Mouse (Mus musculus) olfactory bulb, adult 2 months (tissue): ENCODE results near the gene AC161166.1.

Source experiments
- CTCF ChIP-seq: fragments of 200-500 bp; IDR thresholded peaks from 2 replicates; pipeline ENCODE4 v1.5.1; 2012; ENCODE audit warnings: low read depth, mild to moderate bottlenecking, low read length, moderate library complexity; ENCODE audit not compliant: insufficient read depth
- POLR2A ChIP-seq: fragments of 200-500 bp; IDR thresholded peaks from 2 replicates; pipeline ENCODE4 v1.6.1; 2012; ENCODE audit warnings: mild to moderate bottlenecking, low read depth, low read length, moderate library complexity; ENCODE audit not compliant: insufficient read depth

DNA sequence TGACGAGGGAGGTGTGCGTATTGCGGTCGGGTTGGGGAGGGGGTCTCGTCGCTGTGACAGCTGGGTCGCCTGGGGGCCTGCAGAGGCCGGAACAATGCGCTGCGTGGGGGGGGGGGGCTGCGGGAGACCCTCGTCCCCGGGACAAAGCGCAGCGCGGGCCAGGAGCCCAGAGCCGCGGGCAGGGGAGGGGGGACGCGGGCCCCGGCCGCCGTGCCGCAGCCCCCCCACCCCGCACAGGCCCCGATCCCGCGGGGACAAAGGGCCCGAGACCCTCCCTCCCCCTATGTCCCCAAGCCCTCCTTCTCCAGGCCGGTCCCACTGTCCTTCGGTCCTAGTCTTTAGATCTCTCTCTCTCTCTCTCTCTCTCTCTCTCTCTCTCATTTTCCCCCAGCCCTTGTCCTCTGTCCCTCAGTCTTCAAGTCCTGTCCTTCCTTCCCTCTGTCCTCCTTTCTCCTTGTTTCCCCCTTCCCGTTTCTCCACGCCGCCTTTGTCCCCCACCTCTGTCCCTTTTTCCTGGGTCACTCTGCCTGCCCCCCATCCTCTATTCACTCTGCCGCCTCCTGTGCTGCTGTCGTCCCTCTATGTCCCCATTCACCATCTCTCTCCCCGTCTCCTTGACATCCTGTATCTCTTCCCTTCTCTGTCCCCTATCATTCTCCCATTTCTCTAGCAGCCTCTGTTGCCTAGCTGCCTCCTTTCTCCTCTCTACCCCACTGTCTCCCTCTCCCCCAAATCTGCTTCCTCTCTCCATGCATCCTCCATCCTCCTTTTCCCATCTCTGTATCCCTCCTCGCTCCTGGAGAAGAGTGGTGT lies 29.8 kb downstream of the AC161166.1 start:
- no peak for TF ChIP-seq POLR2A
- no peak for TF ChIP-seq CTCF
